Mouse (Mus musculus) myocyte (in vitro differentiated cells): Measurements from ENCODE around the gene Tgm6. TPM values are rescaled to one million over a fixed set of nuclear protein-coding genes. Genes with fewer than 3 reads are reported as not detected.

Experiments
- H3K27me3 ChIP-seq: one replicate; pipeline ENCODE4 v1.6.1; 2011; ENCODE audit not compliant: control insufficient read depth, insufficient read depth, insufficient read length
- H3K36me3 ChIP-seq: one replicate; pipeline ENCODE4 v1.6.1; 2011; ENCODE audit not compliant: control insufficient read depth, insufficient read depth
- H3K4me2 ChIP-seq: one replicate; pipeline ENCODE4 v1.6.1; 2011; ENCODE audit warnings: low read depth, control low read depth
- H3K4me3 ChIP-seq: one replicate; pipeline ENCODE4 v1.5.1; 2011; ENCODE audit warnings: mild to moderate bottlenecking, control low read depth, moderate library complexity
- H3K79me2 ChIP-seq: one replicate; pipeline ENCODE4 v1.6.1; 2011; ENCODE audit not compliant: control insufficient read depth, insufficient read depth
- H3ac ChIP-seq: one replicate; pipeline ENCODE4 v1.6.1; 2011; ENCODE audit not compliant: control insufficient read depth, insufficient read length
- CEBPB ChIP-seq: IDR thresholded peaks from 2 replicates; pipeline ENCODE4 v1.6.1; 2011; ENCODE audit warnings: mild to moderate bottlenecking, moderate library complexity; ENCODE audit not compliant: poor library complexity, insufficient read depth, severe bottlenecking
- E2F4 ChIP-seq: IDR thresholded peaks from one replicate; pipeline ENCODE4 v1.6.1; 2011; ENCODE audit warnings: mild to moderate bottlenecking, control low read depth, moderate library complexity; ENCODE audit not compliant: insufficient read depth
- MAX ChIP-seq: IDR thresholded peaks from one replicate; pipeline ENCODE4 v1.6.1; 2011; ENCODE audit warnings: low read depth, mild to moderate bottlenecking, control low read depth
- MYOD1 ChIP-seq, 3 experiments: IDR thresholded peaks; one replicate each; pipeline ENCODE4 v1.6.1; 2011; ENCODE audit warnings: control low read depth in 2 of 3, low read depth in 2 of 3, mild to moderate bottlenecking in 2 of 3, moderate library complexity in 1 of 3; ENCODE audit not compliant: insufficient read length in 2 of 3, control insufficient read depth in 1 of 3
- MYOG ChIP-seq, 3 experiments: IDR thresholded peaks; one replicate each; pipeline ENCODE4 v1.6.1; 2011; ENCODE audit warnings: control low read depth in 2 of 3, low read depth in 2 of 3, mild to moderate bottlenecking in 2 of 3; ENCODE audit not compliant: insufficient read length in 2 of 3, control insufficient read depth in 1 of 3, insufficient read depth in 1 of 3
- POLR2A ChIP-seq: IDR thresholded peaks from one replicate; pipeline ENCODE4 v1.6.1; 2011; ENCODE audit warnings: low read depth, mild to moderate bottlenecking, control low read depth, moderate library complexity; ENCODE audit not compliant: insufficient read length
- POLR2AphosphoS2 ChIP-seq: IDR thresholded peaks from one replicate; pipeline ENCODE4 v1.6.1; 2011; ENCODE audit warnings: low read depth, control low read depth; ENCODE audit not compliant: insufficient read length
- REST ChIP-seq: IDR thresholded peaks from one replicate; pipeline ENCODE4 v1.6.1; 2011; ENCODE audit warnings: mild to moderate bottlenecking, control low read depth, moderate library complexity; ENCODE audit not compliant: insufficient read depth, insufficient read length
- SRF ChIP-seq: IDR thresholded peaks from one replicate; pipeline ENCODE4 v1.6.1; 2011; ENCODE audit warnings: low read depth; ENCODE audit not compliant: control insufficient read depth, insufficient read length
- TCF12 ChIP-seq: IDR thresholded peaks from one replicate; pipeline ENCODE4 v1.6.1; 2011; ENCODE audit warnings: mild to moderate bottlenecking, control low read depth; ENCODE audit not compliant: poor library complexity, insufficient read depth, severe bottlenecking
- TCF3 ChIP-seq: IDR thresholded peaks from one replicate; pipeline ENCODE4 v1.6.1; 2011; ENCODE audit warnings: low read depth, control low read depth; ENCODE audit not compliant: insufficient read length
- USF1 ChIP-seq: IDR thresholded peaks from one replicate; pipeline ENCODE4 v1.6.1; 2011; ENCODE audit warnings: low read depth, mild to moderate bottlenecking, control low read depth, moderate library complexity
- polyA plus RNA-seq: library from polyadenylated mRNA; unstranded; fragments of >200 nt; fragmentation: generic; extraction: Trizol; gene quantifications from one replicate; pipeline ENCODE4 v1.2.1, GENCODE M21; 2012; ENCODE audit warnings: missing spikeins

Gene Tgm6
- polyA plus RNA-seq, 1 experiment, result not detected

DNA sequence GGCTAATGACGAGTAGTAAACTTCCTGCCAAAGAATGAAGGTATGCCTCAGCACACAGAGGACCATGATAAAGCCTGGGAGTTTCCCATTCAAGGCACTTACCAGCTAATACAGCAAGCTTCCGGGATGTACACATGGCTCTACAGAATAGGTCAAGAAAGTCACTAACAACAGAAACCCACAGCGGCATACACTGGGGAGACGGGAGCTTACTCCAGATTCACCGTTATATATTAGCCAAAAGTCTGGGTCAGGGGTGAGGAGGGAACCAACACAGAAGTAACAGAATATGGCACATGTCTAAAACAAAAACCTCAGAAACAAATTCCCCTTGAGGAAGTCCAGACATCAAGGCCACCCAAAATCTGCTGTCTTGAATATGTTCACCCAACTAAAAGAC, 50.5 kb downstream of the Tgm6 start:
- Histone ChIP-seq H3ac (no peak overlapping the region), H3K36me3 (no peaks in the 10 kb centered on the region), H3K79me2 (no peaks in the 10 kb centered on the region), H3K4me2 (no peak overlapping the region), H3K4me3 (no peak overlapping the region), H3K27me3 (no peaks in the 10 kb centered on the region)
- TF ChIP-seq POLR2AphosphoS2, result no peak
- no peak for TF ChIP-seq CEBPB
- no peak for TF ChIP-seq TCF3
- TF ChIP-seq TCF12, result no peak

DNA sequence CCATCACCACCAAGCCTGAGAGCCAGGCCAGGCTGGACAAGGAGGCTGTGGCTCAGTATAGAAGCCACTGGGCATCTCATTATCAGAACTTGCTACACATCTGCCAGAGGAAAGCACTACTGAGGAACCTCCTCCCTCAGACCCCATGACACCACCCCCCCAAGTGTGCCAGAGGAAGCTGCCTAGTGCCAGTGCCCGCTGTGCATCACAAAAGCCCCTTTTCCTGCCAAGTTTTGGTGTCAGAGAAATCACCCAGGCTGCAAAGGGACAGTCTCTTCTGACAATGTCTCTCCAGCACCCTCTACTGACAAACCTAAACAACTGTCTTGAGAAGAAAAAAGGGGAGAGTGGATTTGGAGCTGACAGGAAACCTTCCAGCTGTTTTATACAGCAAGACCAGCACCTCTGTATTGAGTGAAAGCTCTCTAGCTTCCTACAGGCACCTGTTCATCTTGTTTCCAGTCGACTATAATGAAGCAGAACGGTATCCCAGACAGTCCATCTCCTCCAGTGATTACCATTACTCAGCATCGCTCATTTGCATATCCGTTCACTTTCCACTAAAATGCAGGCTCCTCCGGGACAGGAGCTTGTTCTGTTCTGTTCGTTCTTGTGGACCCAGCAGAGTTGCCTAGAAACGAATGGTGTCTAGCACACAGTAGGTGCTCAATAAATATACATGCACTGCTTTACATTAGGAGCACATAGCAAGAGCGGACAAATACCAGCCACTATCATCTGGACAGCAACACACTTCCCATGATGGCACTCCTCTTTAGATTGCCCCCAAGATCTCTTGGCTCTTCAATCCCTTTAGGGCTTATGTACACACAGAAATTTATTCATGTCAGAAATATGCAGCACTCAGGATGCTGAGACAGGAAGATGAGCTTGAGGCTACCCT, 54.3 kb downstream of the Tgm6 start:
- H3ac ChIP-seq, result no peak overlapping the region
- no peak overlapping the region for H3K4me3 ChIP-seq
- H3K36me3 ChIP-seq, result peaks cover 27% of the 10 kb centered on the region
- TF ChIP-seq MAX (no peak), POLR2AphosphoS2 (peak; percentile 24)
- no peaks in the 10 kb centered on the region for H3K79me2 ChIP-seq
- no peaks in the 10 kb centered on the region for H3K27me3 ChIP-seq
- H3K4me2 ChIP-seq, result no peak overlapping the region

DNA sequence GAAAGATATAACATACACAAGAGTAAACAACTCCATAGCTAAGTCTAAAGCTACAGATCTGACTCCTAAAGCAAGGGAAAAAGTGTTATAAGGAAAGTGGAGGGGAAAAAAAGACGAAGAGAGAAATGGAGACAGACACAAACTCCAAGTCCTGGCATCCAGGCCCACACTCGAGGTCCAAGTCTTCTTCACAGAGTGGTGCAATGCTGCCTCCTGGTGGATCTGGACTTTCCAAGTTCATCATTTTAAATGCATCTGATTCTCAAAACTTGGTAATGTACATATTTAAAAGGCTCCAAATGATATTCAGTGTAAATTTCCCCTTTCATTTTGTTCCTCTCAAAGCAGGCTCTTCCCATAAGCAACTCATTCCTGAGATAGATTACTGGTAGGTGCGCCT, 55.6 kb downstream of the Tgm6 start:
- Histone ChIP-seq H3K79me2 (no peaks in the 10 kb centered on the region), H3K36me3 (peaks cover 38% of the 10 kb centered on the region), H3K27me3 (no peaks in the 10 kb centered on the region), H3K4me2 (no peak overlapping the region), H3ac (no peak overlapping the region), H3K4me3 (no peak overlapping the region)
- TF ChIP-seq MYOD1 (IDR thresholded peaks at IDR 0.05; ENCODE audit: control insufficient read depth in 1 of 3, insufficient read length in 2 of 3, low read depth in 2 of 3) (no peak), CEBPB (no peak), TCF3 (no peak), POLR2A (no peak), REST (no peak), USF1 (no peak)

GRCm38 (mm10) chr2:130171674-130172073, 59.5 kb downstream of the Tgm6 start:
- TF ChIP-seq POLR2A (no peak), REST (no peak), USF1 (no peak), TCF3 (no peak), MYOG (IDR thresholded peaks at IDR 0.05; ENCODE audit: control insufficient read depth in 1 of 3, insufficient read depth in 1 of 3, insufficient read length in 2 of 3, low read depth in 2 of 3) (no peak), MAX (no peak), POLR2AphosphoS2 (no peak), E2F4 (no peak), MYOD1 (IDR thresholded peaks at IDR 0.05; ENCODE audit: control insufficient read depth in 1 of 3, insufficient read length in 2 of 3, low read depth in 2 of 3) (no peak), TCF12 (no peak), CEBPB (no peak)
- H3ac ChIP-seq, result no peak overlapping the region
- H3K27me3 ChIP-seq, result no peaks in the 10 kb centered on the region
- peaks cover 19% of the 10 kb centered on the region for H3K79me2 ChIP-seq
- no peak overlapping the region for H3K4me2 ChIP-seq
- no peak overlapping the region for H3K4me3 ChIP-seq
- H3K36me3 ChIP-seq, result peaks cover 66% of the 10 kb centered on the region

- Histone ChIP-seq H3ac (no peak overlapping the region), H3K27me3 (no peaks in the 10 kb centered on the region), H3K4me3 (peak overlapping the region; percentile 70), H3K4me2 (peak overlapping the region; percentile 82), H3K36me3 (peaks cover 39% of the 10 kb centered on the region), H3K79me2 (peaks cover 43% of the 10 kb centered on the region)
- TF ChIP-seq POLR2A (no peak), REST (no peak), USF1 (no peak), MYOG (IDR thresholded peaks at IDR 0.05; ENCODE audit: control insufficient read depth in 1 of 3, insufficient read depth in 1 of 3, insufficient read length in 2 of 3, low read depth in 2 of 3) (no peak), TCF12 (no peak), CEBPB (no peak), POLR2AphosphoS2 (no peak), MAX (no peak), SRF (no peak), TCF3 (no peak), MYOD1 (IDR thresholded peaks at IDR 0.05; ENCODE audit: control insufficient read depth in 1 of 3, insufficient read length in 2 of 3, low read depth in 2 of 3) (no peak)
These were observed 64.6 kb downstream of the Tgm6 start for GRCm38 (mm10) chr2:130176820-130177219.
